Mouse (Mus musculus): ENCODE measurements around the gene Cntn4.

Gene Cntn4

GRCm38 (mm10) chr6:106466267-106467029, 789.0 kb downstream of the Cntn4 start:
- DNase-seq: no peak

GRCm38 (mm10) chr6:106471840-106472608, 794.6 kb downstream of the Cntn4 start:
- DNase-seq: no peak

- DNase-seq: no peak
These were observed 796.4 kb downstream of the Cntn4 start for GRCm38 (mm10) chr6:106473871-106474270.

- DNase-seq: no peak
These were observed 804.1 kb downstream of the Cntn4 start for GRCm38 (mm10) chr6:106481533-106481932.

- DNase-seq: no peak
These were observed 818.8 kb downstream of the Cntn4 start for GRCm38 (mm10) chr6:106496303-106496702.

- DNase-seq: no peak
These were observed 821.7 kb downstream of the Cntn4 start for GRCm38 (mm10) chr6:106499166-106499565.

- no peak for DNase-seq
These were observed 826.5 kb downstream of the Cntn4 start for GRCm38 (mm10) chr6:106503961-106504360.

- DNase-seq: no peak
These were observed 842.9 kb downstream of the Cntn4 start for GRCm38 (mm10) chr6:106520367-106520766.

GRCm38 (mm10) chr6:106543500-106543899, 866.0 kb downstream of the Cntn4 start:
- DNase-seq: no peak

- DNase-seq: no peak
These were observed 884.2 kb downstream of the Cntn4 start for GRCm38 (mm10) chr6:106561649-106562048.

GRCm38 (mm10) chr6:106565316-106565715, 887.9 kb downstream of the Cntn4 start:
- no peak for DNase-seq

GRCm38 (mm10) chr6:106565769-106566459, 888.5 kb downstream of the Cntn4 start:
- DNase-seq: no peak

- no peak for DNase-seq
These were observed 889.6 kb downstream of the Cntn4 start for GRCm38 (mm10) chr6:106566929-106567621.

GRCm38 (mm10) chr6:106580124-106580523, 902.7 kb downstream of the Cntn4 start:
- DNase-seq: no peak

GRCm38 (mm10) chr6:106593756-106594155, 916.3 kb downstream of the Cntn4 start:
- no peak for DNase-seq

- no peak for DNase-seq
These were observed 939.6 kb downstream of the Cntn4 start for GRCm38 (mm10) chr6:106617081-106617480.

- DNase-seq: no peak
These were observed 943.8 kb downstream of the Cntn4 start for GRCm38 (mm10) chr6:106621188-106621749.

- DNase-seq: no peak
These were observed 965.6 kb downstream of the Cntn4 start for GRCm38 (mm10) chr6:106643026-106643425.

- no peak for DNase-seq
These were observed 968.2 kb downstream of the Cntn4 start for GRCm38 (mm10) chr6:106645496-106646211.

- DNase-seq: no peak
These were observed 969.5 kb downstream of the Cntn4 start for GRCm38 (mm10) chr6:106646945-106647344.

GRCm38 (mm10) chr6:106663780-106664651, 986.6 kb downstream of the Cntn4 start:
- peak; percentile 59 for DNase-seq

Measured in thymus, postnatal 14 days (tissue).